Mouse (Mus musculus): Measurements from ENCODE around the gene Rgl3.

Rgl3 gene

GRCm38 (mm10) chr9:21947540-21948130 is 41.6 kb downstream of the Rgl3 start:
- DNase-seq (ENCODE audit: low spot score) = no peak

DNA sequence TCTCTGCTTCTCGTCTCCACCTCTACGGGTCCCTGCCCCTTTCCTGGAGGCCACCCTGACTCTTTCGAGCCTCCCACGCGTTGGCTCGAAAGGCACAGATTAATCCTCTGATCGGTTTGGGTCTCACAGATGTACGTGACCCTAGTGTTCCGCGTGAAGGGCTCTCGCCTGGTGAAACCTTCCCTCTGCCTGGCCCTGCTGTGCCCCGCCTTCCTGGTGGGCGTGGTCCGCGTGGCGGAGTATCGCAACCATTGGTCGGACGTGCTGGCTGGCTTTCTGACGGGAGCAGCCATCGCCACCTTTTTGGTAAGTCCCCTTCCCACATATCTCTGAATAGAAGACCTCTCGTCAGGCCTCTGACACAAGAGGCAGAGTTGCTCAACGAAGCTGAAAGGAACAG is 45.0 kb downstream of the Rgl3 start:
- DNase-seq (ENCODE audit: low spot score) = no peak

DNA sequence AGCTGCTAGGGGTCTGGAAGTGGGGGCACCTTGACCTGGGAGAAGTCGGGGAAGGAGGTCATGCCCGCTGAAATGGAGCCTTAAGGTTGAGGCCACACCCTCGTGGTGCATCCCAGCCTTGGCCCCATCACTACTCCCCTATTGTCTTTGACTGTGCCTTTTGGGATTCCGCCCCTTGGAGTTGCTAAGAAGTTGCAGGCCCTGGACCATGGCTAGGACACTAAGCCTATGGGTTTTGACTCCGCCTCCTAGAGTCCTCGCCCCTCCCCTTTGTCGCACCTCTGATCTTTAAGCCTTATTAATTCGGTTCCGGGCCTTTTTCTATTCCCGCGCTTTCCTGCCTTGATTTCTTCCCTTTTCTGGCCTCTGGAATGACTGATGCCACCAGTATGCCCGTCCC is 45.6 kb downstream of the Rgl3 start:
- DNase-seq (ENCODE audit: low spot score) = no peak

DNA sequence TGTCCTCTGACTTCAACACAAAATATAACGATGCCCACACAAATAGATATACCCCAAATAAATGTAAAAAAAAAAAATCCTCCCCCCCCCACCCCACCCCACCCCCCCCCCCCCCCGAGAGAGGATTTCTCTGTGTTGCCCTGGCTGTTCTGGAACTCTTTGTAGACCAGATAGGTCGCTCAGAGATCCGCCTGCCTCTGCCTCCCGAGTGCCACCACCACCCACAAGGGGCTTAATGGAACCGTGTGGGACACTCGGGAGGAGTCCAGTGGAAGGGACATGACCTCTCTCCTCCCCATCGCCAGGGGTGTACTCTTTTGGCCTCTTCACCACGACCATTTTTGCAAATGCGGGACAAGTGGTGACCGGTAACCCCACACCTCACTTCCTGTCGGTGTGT is 46.2 kb downstream of the Rgl3 start:
- DNase-seq (ENCODE audit: low spot score) = no peak

DNA sequence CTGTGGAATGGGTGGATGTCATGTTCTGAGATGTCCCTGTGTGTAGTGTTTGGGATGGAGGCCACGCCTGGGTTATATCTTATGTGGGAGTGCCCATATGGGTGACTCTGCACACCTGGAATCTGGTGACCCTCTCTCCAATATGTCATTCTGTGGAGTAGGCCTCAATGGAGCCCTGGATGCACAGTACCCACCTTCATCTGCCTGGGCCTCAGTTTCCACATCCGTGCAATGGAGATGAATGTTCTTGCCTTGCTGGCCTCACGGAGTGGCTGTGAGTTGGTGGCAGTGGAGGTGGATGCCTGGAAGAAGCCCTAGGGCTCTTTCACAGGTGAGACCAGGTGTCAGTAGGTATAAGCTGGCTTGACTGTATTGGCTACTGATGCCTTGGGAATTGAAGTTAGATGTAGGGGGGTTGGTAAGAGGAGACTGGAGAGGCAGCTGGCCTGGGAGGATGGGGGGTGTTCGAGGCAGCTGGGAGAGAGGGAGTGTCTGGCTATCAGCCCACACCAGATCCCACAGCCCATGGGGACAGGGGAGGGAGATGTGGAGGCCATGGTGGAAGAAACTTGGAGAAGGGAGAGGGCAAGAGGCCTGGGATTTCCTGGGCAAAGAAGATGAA is 50.9 kb downstream of the Rgl3 start:
- no peak for DNase-seq (ENCODE audit: low spot score)

- DNase-seq (ENCODE audit: low spot score) = no peak
These were observed 51.5 kb downstream of the Rgl3 start for GRCm38 (mm10) chr9:21937711-21938175.

DNA sequence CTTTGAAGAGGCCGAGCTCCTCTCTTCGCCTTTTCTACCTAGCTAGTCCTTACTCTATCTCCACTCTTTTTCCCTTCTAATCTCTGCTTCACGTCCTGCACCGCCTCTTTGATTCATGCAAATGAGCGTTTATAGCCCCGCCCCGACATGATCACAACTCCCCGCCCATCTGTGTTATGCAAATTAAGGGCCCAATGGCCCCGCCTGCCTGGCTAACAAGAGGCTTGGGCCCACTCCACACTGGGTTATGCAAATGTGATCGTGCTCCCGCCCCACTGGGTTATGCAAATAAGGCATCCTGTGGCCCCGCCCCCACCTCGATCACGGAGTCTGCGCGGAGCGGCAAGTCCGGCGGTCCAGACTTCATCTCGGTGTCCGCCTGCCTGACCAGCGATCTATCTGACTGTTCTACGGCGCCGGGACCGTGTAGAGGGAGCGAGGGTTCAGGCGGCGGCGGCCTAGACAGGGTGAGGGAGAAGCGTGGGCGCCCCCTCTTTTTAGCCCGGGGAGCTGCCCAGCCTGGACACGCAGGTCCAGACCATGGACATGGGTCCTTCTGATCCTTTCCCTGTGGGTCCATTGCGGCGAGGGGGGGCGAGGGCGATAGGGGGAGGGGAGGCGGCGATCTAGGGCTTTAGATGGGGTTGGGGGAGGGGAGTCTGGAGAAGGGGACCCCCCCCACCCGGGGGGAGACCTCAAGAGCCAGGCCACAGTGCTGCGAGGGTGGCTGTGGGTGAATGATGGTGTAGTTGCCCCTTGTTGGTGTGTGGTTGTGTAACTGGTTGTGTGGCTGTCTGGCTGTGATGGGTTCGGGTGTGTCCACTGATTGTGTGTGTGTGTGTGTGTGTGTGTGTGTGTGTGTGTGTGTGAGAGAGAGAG is 52.3 kb downstream of the Rgl3 start, which contains the start of gene Plppr2:
TSS of gene Plppr2 (plus strand) at position 342 of the 879 bp plus-strand sequence.
- DNase-seq (ENCODE audit: low spot score) = peak; percentile 95

DNA sequence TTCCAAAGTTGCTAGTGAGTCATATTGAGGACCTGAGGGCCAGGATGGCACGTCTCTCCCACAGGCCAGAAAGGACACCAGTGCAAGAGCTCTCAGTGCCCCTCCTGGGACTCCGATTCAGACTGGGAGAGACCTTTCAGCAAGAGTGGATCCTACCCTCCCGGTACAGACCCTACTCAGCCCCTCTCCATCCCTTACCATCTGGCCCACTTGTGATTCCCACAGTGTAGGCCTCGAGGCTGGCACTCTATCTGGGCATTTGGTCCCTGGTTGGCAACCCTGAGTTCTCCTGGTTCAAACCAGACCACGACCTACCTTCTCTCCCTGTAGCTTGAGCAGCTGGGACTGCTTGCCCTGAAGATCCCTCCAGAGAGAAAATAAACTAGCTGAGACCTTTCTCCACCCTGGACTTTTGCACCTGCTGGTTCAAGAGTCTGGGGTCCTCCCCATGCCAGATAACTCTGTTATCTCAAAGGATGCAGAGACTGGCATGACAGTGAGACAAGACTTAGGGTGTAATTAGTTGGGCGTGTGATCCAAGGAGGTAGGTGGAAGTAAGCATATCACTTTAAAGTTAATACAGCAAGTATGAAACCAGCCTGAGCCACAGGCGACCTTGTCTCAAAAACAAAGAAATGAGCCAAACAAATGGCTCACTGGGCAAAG is 53.6 kb downstream of the Rgl3 start:
- no peak for DNase-seq (ENCODE audit: low spot score)

DNA sequence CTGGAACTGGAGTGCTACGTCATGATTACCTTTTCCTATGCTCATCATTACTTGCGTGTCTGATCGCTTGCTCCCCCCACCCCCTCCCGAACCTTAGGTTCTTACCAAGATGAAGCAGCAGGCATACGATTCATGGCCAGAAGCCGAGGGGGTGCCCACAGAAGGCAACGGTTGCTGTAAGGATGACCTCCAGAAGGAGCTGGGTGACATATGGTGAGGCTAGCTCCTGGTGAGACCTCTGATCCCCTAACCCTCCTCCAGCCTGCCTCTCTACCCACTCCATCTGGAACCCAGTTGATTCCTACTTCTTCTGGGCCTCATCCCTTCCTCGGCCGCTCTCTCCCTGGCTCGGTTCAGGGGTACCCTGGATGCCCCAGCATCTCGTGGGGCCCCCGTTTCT is 55.2 kb downstream of the Rgl3 start:
- no peak for DNase-seq (ENCODE audit: low spot score)

- no peak for DNase-seq (ENCODE audit: low spot score)
These were observed 56.7 kb downstream of the Rgl3 start for GRCm38 (mm10) chr9:21932445-21933137.

DNA sequence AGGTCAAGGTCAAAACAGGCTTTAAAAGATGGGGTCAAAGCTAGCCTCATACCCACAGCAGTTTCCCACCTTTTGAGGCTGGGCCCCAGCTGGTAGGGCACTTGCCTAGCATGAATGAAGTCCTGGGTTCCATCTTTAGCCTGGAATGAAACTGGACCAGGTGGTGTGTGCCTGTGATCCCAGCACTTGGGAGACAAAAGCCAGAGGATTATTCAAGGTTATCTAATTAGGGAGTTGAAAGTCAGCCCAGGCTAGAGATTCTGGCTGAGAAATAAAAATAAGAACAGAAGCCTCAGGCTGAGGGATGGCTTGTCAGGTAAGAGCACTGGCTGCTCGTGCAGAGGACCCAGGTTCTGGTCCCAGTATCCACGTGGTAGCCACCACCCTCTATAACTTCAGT is 57.2 kb downstream of the Rgl3 start:
- DNase-seq (ENCODE audit: low spot score) = no peak

GRCm38 (mm10) chr9:21929208-21929607 is 60.0 kb downstream of the Rgl3 start:
- no peak for DNase-seq (ENCODE audit: low spot score)

DNA sequence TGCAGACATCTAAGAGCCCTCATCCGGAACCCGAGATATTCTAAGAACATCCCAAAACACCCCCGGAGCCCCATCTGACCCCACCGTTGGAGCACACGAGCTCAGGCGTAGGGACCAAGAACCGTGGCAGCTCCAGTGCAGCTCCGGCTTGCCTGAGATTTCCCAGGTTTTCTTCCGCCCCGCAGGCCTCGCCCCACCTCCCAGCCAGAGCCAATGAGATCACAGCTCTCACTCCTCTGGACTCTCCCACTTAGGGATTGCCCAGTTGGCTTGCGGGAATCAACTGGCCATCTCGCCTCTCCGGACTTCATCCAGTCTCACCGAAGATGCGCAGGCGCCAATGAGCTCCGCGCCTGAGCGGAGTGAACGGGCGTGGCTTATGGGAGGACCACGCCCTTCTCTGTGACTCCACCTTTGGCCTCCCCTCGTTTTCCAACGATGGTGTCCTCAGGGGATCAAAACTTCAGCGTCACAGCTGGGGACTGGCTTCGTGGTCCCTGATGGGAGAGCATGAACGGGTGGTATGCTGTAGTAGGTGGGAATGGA is 62.0 kb downstream of the Rgl3 start, which contains the start of the genes Ccdc159 and Tmem205:
TSS of gene Ccdc159 (plus strand) at position 264 of the 546 bp plus-strand sequence.
TSS of gene Tmem205 (minus strand) at position 349 of the 546 bp plus-strand sequence.
- DNase-seq (ENCODE audit: low spot score) = peak; percentile 81

GRCm38 (mm10) chr9:21926784-21927183 is 62.5 kb downstream of the Rgl3 start:
- DNase-seq (ENCODE audit: low spot score) = no peak

- DNase-seq (ENCODE audit: low spot score) = no peak
These were observed 63.1 kb downstream of the Rgl3 start for GRCm38 (mm10) chr9:21926155-21926554.

GRCm38 (mm10) chr9:21925506-21925905 is 63.7 kb downstream of the Rgl3 start:
- no peak for DNase-seq (ENCODE audit: low spot score)

- DNase-seq (ENCODE audit: low spot score) = no peak
These were observed 64.2 kb downstream of the Rgl3 start for GRCm38 (mm10) chr9:21925034-21925433.

DNA sequence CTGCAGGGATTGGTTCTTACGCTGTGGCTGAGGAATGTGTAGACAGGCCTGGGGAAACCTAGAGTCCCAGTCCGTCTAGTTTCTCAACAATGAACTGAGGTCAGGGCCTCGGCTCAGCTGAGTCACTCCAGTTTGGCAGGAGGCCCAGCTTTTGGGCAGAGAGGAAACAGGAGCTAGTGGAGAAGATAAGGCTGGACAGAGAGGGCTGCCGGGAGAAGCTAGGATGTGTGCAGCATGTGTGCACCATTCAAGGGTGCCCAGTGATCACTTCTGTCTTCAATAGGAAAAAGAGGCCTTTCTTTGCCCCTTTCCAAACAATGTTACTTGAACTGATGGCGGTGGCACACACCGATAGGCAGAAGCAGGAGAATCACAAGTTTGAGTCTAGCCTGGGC is 65.2 kb downstream of the Rgl3 start:
- DNase-seq (ENCODE audit: low spot score) = peak; percentile 90

DNA sequence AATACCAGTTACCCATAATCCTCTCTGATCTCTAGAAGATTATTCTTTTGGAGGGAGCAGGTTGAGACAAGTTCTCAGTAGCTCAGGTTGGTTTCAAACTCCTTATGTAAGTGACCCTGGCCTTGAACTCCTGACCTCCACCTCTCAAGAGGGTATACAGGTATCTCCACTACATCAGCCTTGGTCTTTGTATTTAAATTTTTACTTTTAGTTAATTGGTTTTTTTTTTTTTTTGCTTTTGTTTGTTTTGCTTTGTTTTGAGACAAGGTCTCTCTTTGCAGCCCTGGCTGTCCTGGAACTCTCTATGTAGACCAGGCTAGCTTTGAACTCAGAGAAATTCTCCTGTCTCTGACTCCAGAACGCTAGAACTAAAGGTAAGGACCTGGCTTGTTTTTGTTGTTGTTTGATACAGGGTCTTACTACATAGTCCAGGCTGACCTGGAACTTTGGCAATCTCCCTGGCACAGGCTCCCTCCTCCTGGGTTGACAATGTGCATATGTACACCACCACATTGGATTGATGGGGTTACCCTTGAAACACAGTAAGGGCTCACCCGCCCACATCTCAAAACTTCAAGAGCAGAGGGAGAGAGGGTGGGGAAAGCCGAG is 65.7 kb downstream of the Rgl3 start:
- DNase-seq (ENCODE audit: low spot score) = no peak

DNA sequence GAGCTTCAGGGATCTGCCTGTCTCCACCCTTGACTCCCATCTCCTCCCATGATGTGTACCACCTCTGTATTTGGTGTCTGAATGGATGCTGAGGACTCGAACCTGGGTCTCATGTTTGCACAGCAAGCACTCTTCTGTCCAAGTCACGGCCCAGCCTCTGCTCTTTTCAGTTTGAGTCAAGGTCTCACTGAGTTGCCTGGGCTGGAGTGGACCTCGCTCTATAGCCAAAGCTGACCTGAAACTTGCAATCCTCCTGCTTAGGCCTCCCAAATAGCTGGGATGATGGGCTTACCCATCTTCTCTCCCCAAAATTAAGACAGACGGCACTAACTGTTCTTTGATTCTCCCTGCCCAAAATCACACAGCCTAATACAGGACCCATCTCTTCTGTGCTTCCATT is 66.2 kb downstream of the Rgl3 start:
- no peak for DNase-seq (ENCODE audit: low spot score)
